Mouse (Mus musculus) liver, embryonic 11.5 days (tissue): ENCODE results near the gene Tbc1d16. TPM values are rescaled to one million over a fixed set of nuclear protein-coding genes. Genes with fewer than 3 reads are reported as not detected.
"Not testable (repeated sequence)": the region's sequence is repeated elsewhere in the genome, so short reads cannot be mapped to it uniquely, and the experiment has no call there.

Experiments
- ATAC-seq: fragments of 200-750 bp; cut with Nextera tagmentation; replicated peaks from 2 replicates; pipeline ENCODE4 v1.8.0; 2017; ENCODE audit warnings: moderate number of reproducible peaks, mild to moderate bottlenecking, moderate TSS enrichment, moderate library complexity; ENCODE audit not compliant: low FRiP score
- DNase-seq: peaks from one replicate; pipeline ENCODE4 v3.0.0-alpha.2; 2017; ENCODE audit warnings: low spot score
- H3K27ac ChIP-seq: fragments of 300-500 bp; sonication (generic); 2 replicates; pipeline ENCODE4 v1.5.1; 2014; ENCODE audit warnings: mild to moderate bottlenecking, low read depth, low read length, control low read depth
- H3K27me3 ChIP-seq: fragments of 300-500 bp; sonication (generic); replicated peaks from 2 replicates; pipeline ENCODE4 v1.6.1; 2014; ENCODE audit warnings: low read length, mixed read lengths; ENCODE audit not compliant: control insufficient read depth, insufficient read depth
- H3K36me3 ChIP-seq: fragments of 300-500 bp; sonication (generic); 2 replicates; pipeline ENCODE4 v1.6.1; 2014; ENCODE audit warnings: mild to moderate bottlenecking, low read length, moderate library complexity, mixed read lengths; ENCODE audit not compliant: control insufficient read depth, insufficient read depth
- H3K4me1 ChIP-seq: fragments of 300-500 bp; sonication (generic); replicated peaks from 2 replicates; pipeline ENCODE4 v1.6.1; 2014; ENCODE audit warnings: low read length, mixed read lengths; ENCODE audit not compliant: control insufficient read depth, insufficient read depth
- H3K4me2 ChIP-seq: fragments of 300-500 bp; sonication (generic); 2 replicates; pipeline ENCODE4 v1.6.1; 2014; ENCODE audit warnings: mild to moderate bottlenecking, control low read depth, moderate library complexity
- H3K4me3 ChIP-seq: fragments of 300-500 bp; sonication (generic); 2 replicates; pipeline ENCODE4 v1.5.1; 2014; ENCODE audit warnings: low read depth, low read length, control low read depth
- H3K9ac ChIP-seq: fragments of 300-500 bp; sonication (generic); 2 replicates; pipeline ENCODE4 v1.6.1; 2014; ENCODE audit warnings: low read depth, low read length, control low read depth
- H3K9me3 ChIP-seq: fragments of 300-500 bp; sonication (generic); 2 replicates; pipeline ENCODE4 v1.6.1; 2016; ENCODE audit warnings: low read length, inconsistent platforms, mixed read lengths; ENCODE audit not compliant: control insufficient read depth
- WGBS: fragments of 180-500 bp; shearing (Covaris S2); extraction: QIAGEN DNeasy Blood & Tissue Kit; methylation state at CpG from one replicate; pipeline ENCODE4 v1.1.7; 2014; 5-methylcytosine and 5-hydroxymethylcytosine counted together
- polyA plus RNA-seq: library from polyadenylated mRNA; unstranded; fragments of >200 nt; fragmentation: Nextera tagmentation; extraction: Ambion mirVana; gene quantifications from 2 replicates; pipeline ENCODE4 v1.2.1, GENCODE M21; 2014

Gene Tbc1d16
- polyA plus RNA-seq, 1 experiment from 2014 or later = 3.6 TPM

DNA sequence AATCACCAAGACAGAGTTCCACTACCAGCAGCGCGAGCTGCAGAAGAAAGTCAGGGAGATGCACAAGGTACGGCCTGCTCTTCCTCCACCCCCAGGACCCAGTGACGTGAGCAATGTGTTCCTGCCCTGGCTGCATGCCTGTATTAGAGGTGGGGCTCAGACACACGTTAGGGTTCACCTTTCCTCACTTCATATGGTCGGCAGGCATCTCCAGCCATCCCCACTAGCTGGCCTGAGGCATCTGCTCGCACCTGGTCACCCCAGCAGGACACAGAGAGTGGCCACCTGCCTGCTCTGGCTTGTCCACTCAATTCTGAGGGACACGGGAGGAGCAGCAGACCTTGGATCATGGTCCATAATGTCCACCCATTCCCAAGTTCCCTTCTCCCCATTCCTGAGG is 31.7 kb upstream of the Tbc1d16 start:
- H3K27ac ChIP-seq = no peak overlapping the region
- 86% methylated on average over 8 of the region's 8 CpGs for WGBS
- H3K36me3 ChIP-seq = no peaks in the 10 kb centered on the region
- ATAC-seq (no peak), DNase-seq (no peak)
- H3K9ac ChIP-seq = no peak overlapping the region
- no peak overlapping the region for H3K4me3 ChIP-seq
- H3K4me1 ChIP-seq = 0 out of 2 replicates have a peak, but pooled peaks cover 2% of the 10 kb centered on the region
- no peak overlapping the region for H3K4me2 ChIP-seq
- no peaks in the 10 kb centered on the region for H3K27me3 ChIP-seq
- H3K9me3 ChIP-seq = no peaks in the 10 kb centered on the region

DNA sequence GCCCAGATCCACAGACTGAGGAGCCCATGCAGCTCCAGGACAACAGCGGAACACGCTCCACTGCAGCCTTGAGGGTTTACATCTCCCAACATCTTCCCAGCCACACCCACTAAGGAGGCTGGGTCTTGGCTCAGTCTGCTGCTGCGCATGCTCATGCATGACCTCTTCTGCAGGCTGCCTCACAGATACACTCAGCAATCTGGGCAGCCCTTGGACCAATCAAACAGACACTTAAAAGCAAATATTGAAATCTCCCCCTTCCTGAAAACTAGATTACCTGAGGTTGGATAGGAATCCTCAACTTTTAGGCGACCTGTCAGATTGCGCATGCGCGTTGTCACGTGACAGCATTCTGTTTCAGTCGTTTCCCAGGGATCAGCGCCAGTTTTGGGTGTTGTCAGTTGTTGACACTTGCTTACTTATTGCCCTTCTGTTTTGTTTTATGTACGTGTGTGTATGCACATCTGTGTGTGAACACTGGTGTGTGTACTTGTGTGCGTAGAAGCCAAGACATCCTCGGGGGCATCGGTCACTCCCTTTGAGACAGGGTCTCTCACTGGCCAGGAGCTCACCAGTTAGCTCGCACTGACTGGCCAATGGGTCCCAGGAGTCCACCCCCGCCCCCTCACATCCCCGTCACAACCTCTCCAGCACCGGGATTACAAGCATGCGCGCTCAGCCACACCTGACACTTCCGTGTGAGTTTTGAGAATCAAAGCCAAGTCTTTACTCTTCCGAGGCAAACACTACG is 30.4 kb upstream of the Tbc1d16 start:
- H3K36me3 ChIP-seq = no peaks in the 10 kb centered on the region
- H3K4me3 ChIP-seq = peak overlapping the region; percentile 14
- ATAC-seq = peak; percentile 73
- peak overlapping the region; percentile 58 for H3K4me2 ChIP-seq
- 0 out of 2 replicates have a peak, but pooled peaks cover 2% of the 10 kb centered on the region for H3K4me1 ChIP-seq
- 0 out of 2 replicates have a peak overlapping the region, but pooled peaks have one; percentile 0 for H3K9ac ChIP-seq
- H3K27ac ChIP-seq = no peak overlapping the region
- H3K27me3 ChIP-seq = no peaks in the 10 kb centered on the region
- no peaks in the 10 kb centered on the region for H3K9me3 ChIP-seq
- WGBS = 58% methylated on average over 23 of the region's 23 CpGs
- DNase-seq = no peak

DNA sequence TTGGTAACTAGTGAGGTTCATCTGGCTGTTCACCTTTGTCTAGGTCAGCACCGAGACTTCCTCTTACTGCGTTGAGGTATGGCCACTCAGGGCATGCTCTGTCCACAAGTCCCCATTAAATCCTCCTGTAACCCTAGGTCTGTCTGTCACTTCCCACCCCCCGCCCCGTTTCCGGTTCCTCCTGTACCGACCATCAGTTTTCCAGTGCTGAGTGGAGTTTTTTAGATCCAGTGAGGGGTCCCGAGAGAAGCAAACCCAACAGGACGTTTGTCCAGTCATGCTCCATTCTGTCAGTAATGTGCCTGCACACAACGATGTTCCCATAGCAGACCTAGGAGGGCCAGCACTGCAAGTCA is 29.9 kb upstream of the Tbc1d16 start:
- ATAC-seq (no peak), DNase-seq (no peak)
- Histone ChIP-seq H3K27ac (no peak overlapping the region), H3K9me3 (no peaks in the 10 kb centered on the region), H3K4me3 (peak overlapping the region; percentile 14), H3K36me3 (no peaks in the 10 kb centered on the region), H3K4me2 (peak overlapping the region; percentile 58), H3K9ac (no peak overlapping the region), H3K4me1 (0 out of 2 replicates have a peak, but pooled peaks cover 2% of the 10 kb centered on the region), H3K27me3 (no peaks in the 10 kb centered on the region)
- WGBS = 59% methylated on average over 9 of the region's 9 CpGs

DNA sequence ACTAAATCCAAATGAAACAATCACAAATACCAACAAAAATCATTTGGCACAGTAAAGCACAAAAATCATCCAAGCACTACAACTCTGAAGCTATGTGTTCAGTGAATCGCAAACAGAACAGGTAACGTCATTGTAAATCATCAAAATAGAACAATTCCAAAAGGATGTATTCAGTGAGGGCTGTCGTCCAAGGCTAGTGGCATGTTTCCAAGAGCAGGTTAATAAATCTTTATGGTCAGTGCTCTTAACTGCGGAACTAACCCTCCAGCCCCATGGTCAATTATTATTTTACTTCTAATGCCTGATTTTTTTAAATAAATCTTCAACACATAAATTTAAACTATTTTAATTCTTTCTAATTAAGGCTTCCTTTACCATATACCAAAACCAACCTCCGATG is 28.3 kb upstream of the Tbc1d16 start:
- not testable (repeated sequence) for H3K27ac ChIP-seq, H3K4me3 ChIP-seq, H3K9me3 ChIP-seq, H3K27me3 ChIP-seq, ATAC-seq, DNase-seq, H3K4me2 ChIP-seq, H3K9ac ChIP-seq, H3K36me3 ChIP-seq
- WGBS = 90% methylated on average over 5 of the region's 5 CpGs
- peaks cover 10% of the 10 kb centered on the region for H3K4me1 ChIP-seq

DNA sequence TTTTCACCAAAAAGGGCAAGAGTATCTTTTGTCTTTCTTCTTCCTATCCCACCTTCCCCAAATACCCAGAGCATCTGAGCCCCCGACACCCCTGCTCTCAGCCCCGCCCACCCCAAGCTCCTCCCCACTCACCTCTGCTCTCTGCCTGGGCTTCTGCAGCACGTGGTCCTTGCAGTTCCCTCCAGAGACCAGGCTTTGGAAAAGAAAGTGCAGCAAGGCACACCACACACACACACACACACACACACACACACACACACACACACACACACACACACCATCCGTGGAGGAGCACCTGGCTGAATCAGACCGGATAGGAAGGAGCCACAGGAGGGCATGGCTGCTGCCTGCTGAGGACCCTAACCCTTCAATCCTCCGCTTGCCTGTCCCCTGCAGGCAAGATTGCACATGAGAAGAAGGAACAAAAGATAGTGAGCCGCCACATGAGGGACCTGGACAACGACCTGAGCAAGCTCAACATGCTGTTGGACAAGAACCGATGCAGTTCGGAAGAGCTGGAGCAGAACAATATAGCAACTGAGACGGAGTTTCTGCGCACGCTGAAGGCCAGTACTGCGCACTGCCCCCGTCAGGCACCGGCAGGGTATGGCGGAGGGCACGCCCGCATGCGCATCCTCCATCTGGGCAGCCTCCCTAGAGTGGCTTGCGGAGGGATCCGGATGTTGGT is 24.7 kb upstream of the Tbc1d16 start:
- no peaks in the 10 kb centered on the region for H3K9me3 ChIP-seq
- H3K36me3 ChIP-seq = no peaks in the 10 kb centered on the region
- ATAC-seq = peak; percentile 72
- WGBS = 3% methylated on average over 22 of the region's 22 CpGs
- H3K4me3 ChIP-seq = peak overlapping the region; percentile 17
- H3K27ac ChIP-seq = no peak overlapping the region
- DNase-seq = peak; percentile 74
- peak overlapping the region; percentile 52; the same call in 1 of the 2 replicates for H3K9ac ChIP-seq
- H3K4me2 ChIP-seq = peak overlapping the region; percentile 54
- H3K4me1 ChIP-seq = peaks cover 14% of the 10 kb centered on the region
- peaks cover 5% of the 10 kb centered on the region; the same call in 1 of the 2 replicates for H3K27me3 ChIP-seq

DNA sequence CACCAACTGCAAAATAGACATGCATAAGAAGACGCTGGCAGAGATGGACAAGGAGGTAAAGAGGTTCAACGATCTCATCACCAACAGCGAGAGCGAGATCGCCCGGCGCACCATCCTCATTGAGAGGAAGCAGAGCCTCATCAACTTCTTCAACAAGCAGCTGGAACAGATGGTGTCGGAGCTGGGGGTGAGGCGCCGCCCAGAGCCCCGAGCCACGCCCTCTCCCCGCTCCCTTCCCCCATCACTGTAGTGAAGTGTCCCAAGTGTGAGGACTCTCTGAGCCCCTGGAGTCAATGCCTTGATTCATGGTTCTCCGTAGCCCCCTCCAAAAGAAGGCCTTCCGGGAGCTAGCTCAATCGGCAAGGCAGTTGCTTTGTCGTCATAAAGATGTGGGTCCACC is 22.7 kb upstream of the Tbc1d16 start:
- Histone ChIP-seq H3K27me3 (peaks cover 5% of the 10 kb centered on the region; the same call in 1 of the 2 replicates), H3K27ac (no peak overlapping the region), H3K36me3 (no peaks in the 10 kb centered on the region), H3K9me3 (no peaks in the 10 kb centered on the region), H3K4me1 (peaks cover 14% of the 10 kb centered on the region), H3K4me2 (no peak overlapping the region), H3K9ac (no peak overlapping the region), H3K4me3 (no peak overlapping the region)
- WGBS = 36% methylated on average over 17 of the region's 17 CpGs
- no peak for ATAC-seq
- DNase-seq = no peak

DNA sequence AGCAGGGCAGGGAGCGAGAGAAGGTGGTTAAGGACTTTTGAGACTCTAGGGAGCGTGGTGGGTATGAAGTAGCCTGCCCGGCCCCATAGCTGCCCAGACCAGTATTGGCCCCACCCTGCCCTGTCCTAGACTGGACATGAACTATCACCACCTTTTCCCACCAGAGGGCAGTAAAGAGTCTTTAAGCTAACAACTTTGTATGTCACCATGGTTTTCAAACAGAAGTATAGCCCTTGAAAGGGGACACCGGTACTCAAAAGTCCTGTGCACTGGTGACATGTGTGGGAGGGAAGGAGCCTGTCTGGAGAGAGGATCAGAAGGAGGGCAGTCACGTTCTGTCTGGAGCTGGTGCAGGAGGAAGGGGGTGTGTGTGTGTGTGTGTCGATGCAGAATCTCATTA is 20.7 kb upstream of the Tbc1d16 start:
- ATAC-seq = 0 out of 2 replicates have a peak, but pooled peaks have one; percentile 29
- Histone ChIP-seq H3K4me2 (no peak overlapping the region), H3K9me3 (no peaks in the 10 kb centered on the region), H3K27ac (no peak overlapping the region), H3K4me1 (peaks cover 14% of the 10 kb centered on the region), H3K36me3 (no peaks in the 10 kb centered on the region), H3K27me3 (peaks cover 5% of the 10 kb centered on the region; the same call in 1 of the 2 replicates), H3K9ac (no peak overlapping the region), H3K4me3 (no peak overlapping the region)
- DNase-seq = no peak
- 26% methylated on average over 6 of the region's 6 CpGs for WGBS

DNA sequence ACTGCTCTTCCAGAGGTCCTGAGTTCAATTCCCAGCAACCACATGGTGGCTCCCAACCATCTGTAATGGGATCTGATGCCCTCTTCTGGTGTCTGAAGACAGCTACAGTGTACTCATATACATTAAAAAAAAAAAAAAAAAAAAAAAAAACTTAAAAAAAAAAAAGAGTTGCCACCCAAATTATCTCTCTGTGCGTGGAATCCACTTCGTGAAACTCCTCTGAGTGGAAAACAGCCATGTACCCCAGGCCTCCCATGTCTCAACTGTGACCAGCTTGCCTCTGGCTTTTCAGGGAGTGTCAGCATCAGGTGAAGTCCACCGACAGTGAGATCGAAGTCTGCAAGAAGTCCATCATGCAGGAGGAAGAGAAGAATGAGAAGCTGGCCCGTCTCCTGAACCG is 17.2 kb upstream of the Tbc1d16 start:
- H3K4me2 ChIP-seq, ATAC-seq: not testable (repeated sequence)

More for the DNA sequence above, 17.2 kb upstream of the Tbc1d16 start:
- H3K4me1 ChIP-seq, H3K27ac ChIP-seq, H3K9me3 ChIP-seq, H3K36me3 ChIP-seq, H3K27me3 ChIP-seq, H3K9ac ChIP-seq, DNase-seq, H3K4me3 ChIP-seq: not testable (repeated sequence)
- 82% methylated on average over 6 of the region's 6 CpGs for WGBS
